Mouse (Mus musculus) liver, embryonic 14.5 days (tissue): ENCODE results near the gene B3gnt9.

Source experiments
- CTCF ChIP-seq: IDR thresholded peaks from 2 replicates; pipeline ENCODE4 v1.5.1; 2016; ENCODE audit warnings: antibody characterized with exemption, low read depth, control low read depth
- EP300 ChIP-seq: IDR thresholded peaks from 2 replicates; pipeline ENCODE4 v1.6.1; 2016; ENCODE audit warnings: antibody characterized with exemption, low read depth

DNA sequence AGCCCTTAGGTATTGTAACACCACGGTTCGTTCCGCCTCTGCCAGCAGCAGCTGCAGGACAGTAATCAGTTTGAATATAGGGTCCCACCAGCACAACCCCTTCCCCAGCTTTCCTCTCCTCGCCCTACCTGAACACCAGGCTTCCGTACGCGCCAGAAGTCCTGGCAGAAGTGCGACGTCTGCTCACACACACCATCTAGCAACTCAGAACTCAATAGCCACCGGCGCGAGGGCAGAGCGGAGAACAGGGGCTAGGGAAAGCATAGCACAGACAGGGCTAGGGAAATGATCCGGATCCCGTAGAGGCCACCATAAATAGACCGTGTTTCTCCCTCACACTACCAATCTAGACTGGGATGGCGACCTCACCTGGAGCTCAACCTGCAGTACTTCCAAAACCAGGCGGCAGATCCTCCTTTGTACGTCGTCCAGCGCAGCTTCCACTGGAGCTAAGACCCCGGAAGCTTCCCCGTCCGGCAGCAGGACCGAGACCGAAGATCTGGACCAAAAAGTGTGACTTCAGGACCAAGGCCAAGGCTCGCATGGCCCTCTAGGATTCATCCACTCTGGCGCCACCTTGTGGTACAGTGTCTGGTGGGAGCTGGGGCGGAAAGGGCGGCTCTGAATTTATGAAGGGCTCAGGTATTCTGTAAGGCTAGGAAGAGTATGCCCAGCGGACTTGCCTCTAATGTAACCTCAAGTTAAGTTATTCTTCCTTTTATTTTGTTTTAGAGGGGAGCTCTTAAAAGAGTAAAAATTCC is 35.8 kb upstream of the B3gnt9 start:
- TF ChIP-seq CTCF: peak; percentile 98
- no peak for TF ChIP-seq EP300
